Mouse (Mus musculus) embryonic facial prominence, embryonic 14.5 days (tissue): Measurements from ENCODE around the gene Bmper. TPM values are rescaled to one million over a fixed set of nuclear protein-coding genes. Genes with fewer than 3 reads are reported as not detected.

Experiments used
- ATAC-seq: fragments of 200-750 bp; cut with Nextera tagmentation; 2 replicates; pipeline ENCODE4 v1.8.0; 2017; ENCODE audit warnings: low read depth, moderate number of reproducible peaks, moderate TSS enrichment
- DNase-seq: peaks from one replicate; pipeline ENCODE4 v3.0.0-alpha.2; 2015; ENCODE audit warnings: low spot score
- H3K27ac ChIP-seq: fragments of 300-500 bp; sonication (generic); replicated peaks from 2 replicates; pipeline ENCODE4 v1.5.1; 2014; ENCODE audit warnings: low read depth, mild to moderate bottlenecking, low read length, moderate library complexity
- H3K27me3 ChIP-seq: fragments of 300-500 bp; sonication (generic); replicated peaks from 2 replicates; pipeline ENCODE4 v1.6.1; 2014; ENCODE audit warnings: low read length; ENCODE audit not compliant: control insufficient read depth, insufficient read depth
- H3K36me3 ChIP-seq: fragments of 300-500 bp; sonication (generic); 2 replicates; pipeline ENCODE4 v1.6.1; 2014; ENCODE audit warnings: low read length, mixed read lengths; ENCODE audit not compliant: control insufficient read depth, insufficient read depth
- H3K4me1 ChIP-seq: fragments of 300-500 bp; sonication (generic); 2 replicates; pipeline ENCODE4 v1.6.1; 2014; ENCODE audit warnings: antibody characterized with exemption, low read length; ENCODE audit not compliant: control insufficient read depth, insufficient read depth
- H3K4me2 ChIP-seq: fragments of 300-500 bp; sonication (generic); 2 replicates; pipeline ENCODE4 v1.6.1; 2014; ENCODE audit warnings: low read depth, mild to moderate bottlenecking, low read length, moderate library complexity, mixed read lengths
- H3K4me3 ChIP-seq: fragments of 300-500 bp; sonication (generic); 2 replicates; pipeline ENCODE4 v1.5.1; 2014; ENCODE audit warnings: low read depth, mild to moderate bottlenecking, low read length
- H3K9ac ChIP-seq: fragments of 300-500 bp; sonication (generic); 2 replicates; pipeline ENCODE4 v1.6.1; 2014; ENCODE audit warnings: low read depth, mild to moderate bottlenecking, low read length, moderate library complexity, mixed read lengths
- H3K9me3 ChIP-seq: fragments of 300-500 bp; sonication (generic); 2 replicates; pipeline ENCODE4 v1.6.1; 2016; ENCODE audit warnings: low read length; ENCODE audit not compliant: control insufficient read depth
- WGBS: fragments of 180-500 bp; shearing (Covaris S2); extraction: QIAGEN DNeasy Blood & Tissue Kit; methylation state at CpG from one replicate; pipeline ENCODE4 v1.1.7; 2014; 5-methylcytosine and 5-hydroxymethylcytosine counted together
- polyA plus RNA-seq: library from polyadenylated mRNA; unstranded; fragments of >200 nt; fragmentation: Nextera tagmentation; extraction: Ambion mirVana; gene quantifications from 2 replicates; pipeline ENCODE4 v1.2.1, GENCODE M21; 2014

The Bmper gene
- 23.1 and 26.0 TPM in 2 replicates for polyA plus RNA-seq

DNA sequence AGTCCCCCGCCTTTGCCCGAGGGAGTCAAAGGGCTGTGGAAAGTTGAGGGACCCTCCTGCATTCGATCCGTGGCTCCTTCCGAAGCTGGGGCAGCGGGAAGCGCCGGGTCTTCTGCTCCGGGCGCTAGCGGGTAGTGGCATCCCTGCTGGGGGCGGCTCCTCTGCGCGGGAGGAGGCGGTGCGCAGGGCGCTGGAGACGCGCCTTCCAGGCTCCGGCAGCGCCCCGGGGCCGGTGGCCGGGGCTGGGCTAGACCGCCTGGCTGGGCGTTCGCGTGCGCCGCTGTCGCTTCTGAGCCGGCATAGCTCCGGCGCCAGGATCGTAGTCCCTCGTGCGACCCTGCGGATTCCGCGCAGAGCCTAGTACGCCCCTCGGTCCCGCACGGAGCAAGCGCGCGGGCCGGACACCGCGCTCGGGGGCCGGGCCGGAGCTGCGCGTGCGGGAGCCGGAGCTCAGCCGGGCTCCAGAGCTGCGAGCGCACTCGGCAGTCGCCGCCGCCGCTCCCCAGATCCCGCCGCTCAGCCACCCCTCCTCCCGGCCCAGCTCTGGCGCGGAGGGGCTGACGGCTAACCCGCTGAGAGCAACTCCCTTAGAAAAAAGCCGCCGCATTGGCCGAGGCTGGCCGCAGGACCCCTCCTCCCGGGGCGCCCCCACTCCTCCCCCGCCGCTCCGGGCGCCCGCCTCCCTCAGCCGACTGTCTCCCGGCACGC lies at the start of gene Bmper:
Gene Bmper, plus strand, starts transcription at position 236 of the 708 bp plus-strand sequence.
- 0% methylated on average over 47 of the region's 86 CpGs for WGBS
- H3K4me2 ChIP-seq = peak within 1 kb of the TSS; percentile 91
- H3K4me3 ChIP-seq = peak within 1 kb of the TSS; percentile 72
- no peaks in the 10 kb centered on the region for H3K36me3 ChIP-seq
- peak within 1 kb of the TSS; percentile 82 for H3K27ac ChIP-seq
- ATAC-seq (peak; percentile 89), DNase-seq (peak; percentile 85)
- H3K9ac ChIP-seq = peak within 1 kb of the TSS; percentile 82
- H3K27me3 ChIP-seq = peaks cover 39% of the 10 kb centered on the region
- no peaks in the 10 kb centered on the region for H3K9me3 ChIP-seq
- no peaks in the 10 kb centered on the region for H3K4me1 ChIP-seq

DNA sequence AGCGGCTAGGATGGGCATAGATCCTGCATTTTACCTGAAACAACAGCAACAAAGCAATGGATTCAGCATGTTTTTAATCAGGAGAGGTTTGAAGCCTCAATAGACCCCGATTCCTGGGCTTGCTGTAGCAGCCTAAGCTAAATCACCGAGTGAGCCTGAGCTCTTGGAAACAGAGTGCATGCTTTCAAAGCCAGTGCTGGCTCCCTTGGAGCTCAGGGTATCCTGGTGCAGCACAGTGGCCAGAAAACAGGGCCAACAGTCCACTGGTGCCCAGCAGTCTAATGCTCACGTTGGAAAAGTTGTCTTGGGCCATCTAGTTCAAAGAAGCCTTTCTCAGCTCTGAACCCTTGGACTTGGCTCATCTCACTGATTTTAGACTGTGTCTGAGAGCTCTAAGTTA lies 45.4 kb upstream of the Bmper start:
- WGBS = 76% methylated on average over 4 of the region's 4 CpGs

DNA sequence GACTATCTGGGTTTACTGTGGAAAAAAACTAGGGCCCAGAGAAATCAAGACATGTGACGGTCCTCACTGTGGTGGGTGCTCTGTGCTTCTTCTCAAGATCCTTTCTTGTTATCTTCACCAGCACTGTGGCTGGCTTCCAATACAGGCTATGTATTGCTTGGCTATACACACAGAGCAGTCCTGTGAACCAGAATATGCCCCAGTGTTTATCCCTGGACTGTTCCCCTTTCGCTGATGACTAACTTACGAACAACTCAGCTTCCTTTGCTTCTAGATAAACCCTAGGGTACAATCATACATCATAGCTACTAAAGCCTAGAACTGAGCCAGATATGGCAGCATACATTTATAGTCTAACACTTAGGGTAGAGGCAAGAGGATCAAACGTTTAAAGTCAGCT lies 35.7 kb upstream of the Bmper start:
- Histone ChIP-seq H3K36me3 (no peaks in the 10 kb centered on the region), H3K27ac (no peak overlapping the region), H3K4me1 (no peaks in the 10 kb centered on the region), H3K4me3 (no peak overlapping the region), H3K9me3 (no peaks in the 10 kb centered on the region), H3K9ac (no peak overlapping the region), H3K27me3 (no peaks in the 10 kb centered on the region), H3K4me2 (no peak overlapping the region)
- DNase-seq = no peak
- WGBS = 86% methylated on average over 4 of the region's 4 CpGs
- ATAC-seq = no peak

More for the DNA sequence above, 45.4 kb upstream of the Bmper start:
- H3K36me3 ChIP-seq = no peaks in the 10 kb centered on the region
- no peak overlapping the region for H3K9ac ChIP-seq
- no peaks in the 10 kb centered on the region for H3K27me3 ChIP-seq
- H3K4me1 ChIP-seq = no peaks in the 10 kb centered on the region
- DNase-seq (no peak), ATAC-seq (no peak)
- no peak overlapping the region for H3K4me3 ChIP-seq
- H3K27ac ChIP-seq = no peak overlapping the region
- H3K4me2 ChIP-seq = no peak overlapping the region
- H3K9me3 ChIP-seq = no peaks in the 10 kb centered on the region

DNA sequence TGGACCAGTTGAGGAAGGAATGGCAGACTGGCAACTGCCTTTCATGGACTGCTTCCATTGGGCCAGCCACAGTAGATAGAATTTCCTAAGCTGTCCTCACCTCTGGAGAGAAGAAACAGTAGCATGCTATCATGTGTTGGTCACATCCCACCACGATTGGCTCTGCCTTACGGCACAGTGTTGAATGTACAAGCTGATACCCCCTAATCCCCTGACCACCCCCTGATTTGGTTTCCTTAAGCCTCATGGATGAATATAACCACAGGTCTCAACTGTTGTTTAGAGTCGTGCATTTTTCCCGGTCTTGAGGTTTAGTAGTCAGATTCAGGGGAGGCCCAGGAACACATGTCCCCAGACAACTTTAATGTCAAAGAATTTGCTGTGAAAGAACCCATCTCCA lies 34.7 kb upstream of the Bmper start:
- Histone ChIP-seq H3K9me3 (no peaks in the 10 kb centered on the region), H3K9ac (no peak overlapping the region), H3K4me2 (no peak overlapping the region), H3K27ac (no peak overlapping the region), H3K27me3 (no peaks in the 10 kb centered on the region), H3K4me1 (no peaks in the 10 kb centered on the region), H3K4me3 (no peak overlapping the region), H3K36me3 (no peaks in the 10 kb centered on the region)
- DNase-seq (peak; percentile 67), ATAC-seq (peak; percentile 80; the same call in 1 of the 2 replicates)
- 64% methylated on average over 4 of the region's 4 CpGs for WGBS

DNA sequence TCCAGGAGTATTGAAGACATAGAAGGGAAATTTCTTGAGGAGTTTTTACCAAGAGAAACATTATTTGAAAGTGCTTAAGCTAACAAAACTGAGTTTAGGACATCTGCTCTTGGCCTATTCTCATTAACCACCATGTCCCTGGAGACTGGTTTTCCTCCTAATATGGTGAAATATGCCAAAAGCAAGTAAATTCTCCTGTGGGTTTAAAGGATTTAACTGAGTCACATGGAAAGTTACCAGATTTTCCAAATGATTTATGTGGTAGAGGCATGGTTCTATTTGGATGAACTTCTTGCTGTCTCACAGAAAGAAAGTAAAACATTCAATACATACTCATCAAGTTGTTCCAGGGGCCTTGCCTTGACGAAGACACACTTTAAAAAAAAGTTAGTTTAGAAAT lies 31.9 kb upstream of the Bmper start:
- Histone ChIP-seq H3K36me3 (no peaks in the 10 kb centered on the region), H3K27me3 (no peaks in the 10 kb centered on the region), H3K4me1 (no peaks in the 10 kb centered on the region), H3K4me2 (no peak overlapping the region), H3K4me3 (no peak overlapping the region), H3K9ac (no peak overlapping the region), H3K9me3 (no peaks in the 10 kb centered on the region), H3K27ac (no peak overlapping the region)
- DNase-seq (peak; percentile 30), ATAC-seq (no peak)
- WGBS = 37% methylated on average over 1 of the region's 1 CpGs

DNA sequence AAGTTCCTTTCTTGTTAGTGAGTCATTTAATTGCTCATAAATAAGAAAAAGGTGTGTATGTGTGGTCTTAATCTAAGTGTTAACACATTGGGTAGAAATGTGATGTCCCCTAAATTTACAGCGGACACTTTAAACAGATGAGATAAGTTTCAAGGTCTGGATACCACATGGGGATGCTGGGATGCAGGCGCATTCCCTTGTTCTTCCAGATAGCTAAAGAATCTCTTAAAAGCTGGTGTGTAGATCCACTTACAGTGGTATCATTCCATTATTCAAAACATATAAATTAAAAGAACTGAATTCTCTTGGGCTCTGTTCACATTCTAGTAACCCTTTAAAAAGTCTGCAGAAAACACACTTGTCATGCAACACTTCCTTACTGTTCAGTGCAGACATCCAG lies 31.4 kb upstream of the Bmper start:
- Histone ChIP-seq H3K27me3 (no peaks in the 10 kb centered on the region), H3K27ac (no peak overlapping the region), H3K4me2 (no peak overlapping the region), H3K4me1 (no peaks in the 10 kb centered on the region), H3K9ac (no peak overlapping the region), H3K4me3 (no peak overlapping the region), H3K36me3 (no peaks in the 10 kb centered on the region), H3K9me3 (no peaks in the 10 kb centered on the region)
- ATAC-seq (no peak), DNase-seq (no peak)
- 59% methylated on average over 2 of the region's 2 CpGs for WGBS

DNA sequence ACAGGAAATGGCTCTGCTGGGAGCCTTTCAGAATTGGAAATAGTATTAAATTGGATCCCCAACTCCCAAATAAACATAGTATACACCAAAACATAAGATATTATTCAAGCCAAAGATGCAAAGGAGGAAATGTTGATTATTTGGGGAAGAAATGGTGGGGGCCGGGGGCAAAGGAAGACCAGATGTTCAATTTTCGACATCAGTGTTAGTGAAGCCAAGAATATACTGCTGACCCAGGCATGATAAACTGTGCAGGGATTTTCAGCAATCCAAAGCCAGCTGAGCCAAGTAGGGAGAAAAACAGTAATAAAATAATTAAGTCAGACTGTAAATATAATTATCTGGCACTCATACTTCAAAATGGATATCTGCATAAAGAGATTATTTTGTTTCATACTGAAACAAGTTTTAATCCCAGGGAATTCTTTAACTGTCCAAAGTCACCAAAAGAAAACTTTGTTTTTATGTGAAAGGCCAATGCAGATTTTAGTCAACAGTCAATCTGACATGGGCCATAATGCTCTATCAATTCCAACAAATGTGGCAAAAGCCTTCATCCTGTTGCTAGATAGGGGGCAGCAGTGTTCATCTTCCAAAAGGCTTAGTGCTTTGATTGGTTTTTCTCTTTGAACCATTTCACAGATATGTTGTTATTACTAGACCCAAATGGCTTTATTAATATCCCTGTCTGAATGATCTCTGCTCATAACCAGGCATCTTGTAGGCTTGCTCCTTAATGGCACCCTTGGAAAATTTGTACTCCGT lies 30.1 kb upstream of the Bmper start:
- Histone ChIP-seq H3K9ac (no peak overlapping the region), H3K27ac (no peak overlapping the region), H3K4me1 (no peaks in the 10 kb centered on the region), H3K9me3 (no peaks in the 10 kb centered on the region), H3K4me2 (no peak overlapping the region), H3K4me3 (no peak overlapping the region), H3K36me3 (no peaks in the 10 kb centered on the region), H3K27me3 (no peaks in the 10 kb centered on the region)
- DNase-seq = no peak
- WGBS = 79% methylated on average over 3 of the region's 3 CpGs
- no peak for ATAC-seq

DNA sequence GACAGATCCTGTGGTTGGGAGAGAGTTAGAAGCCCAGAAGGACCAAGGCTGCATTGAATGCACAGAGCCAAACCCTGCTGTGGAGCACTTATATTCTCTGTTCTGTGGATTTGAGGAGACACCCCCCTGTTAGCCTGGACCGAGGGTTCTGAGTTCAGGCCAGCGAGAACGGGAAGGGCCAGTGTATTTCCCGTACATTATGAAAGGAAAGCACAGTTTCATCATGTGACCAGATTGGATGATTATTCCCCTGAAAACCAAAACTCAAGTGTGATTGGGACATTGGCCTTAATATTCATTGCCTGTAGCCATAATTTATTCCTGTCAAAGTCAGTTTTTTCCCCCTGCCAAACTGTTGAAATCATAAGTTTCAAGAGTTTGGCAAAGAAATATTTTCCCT lies 23.9 kb upstream of the Bmper start:
- DNase-seq (no peak), ATAC-seq (no peak)
- H3K9me3 ChIP-seq = no peaks in the 10 kb centered on the region
- no peaks in the 10 kb centered on the region for H3K4me1 ChIP-seq
- H3K9ac ChIP-seq = no peak overlapping the region
- no peak overlapping the region for H3K4me2 ChIP-seq
- no peak overlapping the region for H3K4me3 ChIP-seq
- WGBS = 85% methylated on average over 4 of the region's 4 CpGs
- H3K27me3 ChIP-seq = peaks cover 8% of the 10 kb centered on the region
- H3K27ac ChIP-seq = no peak overlapping the region
- H3K36me3 ChIP-seq = no peaks in the 10 kb centered on the region
